Mouse (Mus musculus) hindbrain, embryonic 16.5 days (tissue): ENCODE measurements around the gene Cypt12. TPM values are rescaled to one million over a fixed set of nuclear protein-coding genes. Genes with fewer than 3 reads are reported as not detected.

Experiments used
- ATAC-seq: fragments of 200-750 bp; cut with Nextera tagmentation; 2 replicates; pipeline ENCODE4 v1.8.0; 2017; ENCODE audit warnings: moderate TSS enrichment, moderate library complexity
- H3K27ac ChIP-seq: fragments of 300-500 bp; sonication (generic); 2 replicates; pipeline ENCODE4 v1.5.1; 2014; ENCODE audit warnings: low read depth, mild to moderate bottlenecking, control low read depth, low read length, moderate library complexity
- H3K27me3 ChIP-seq: fragments of 300-500 bp; sonication (generic); replicated peaks from 2 replicates; pipeline ENCODE4 v1.6.1; 2014; ENCODE audit warnings: low read length; ENCODE audit not compliant: control insufficient read depth, insufficient read depth
- H3K36me3 ChIP-seq: fragments of 300-500 bp; sonication (generic); 2 replicates; pipeline ENCODE4 v1.6.1; 2014; ENCODE audit warnings: mild to moderate bottlenecking, low read length, moderate library complexity, mixed read lengths; ENCODE audit not compliant: control insufficient read depth, insufficient read depth
- H3K4me1 ChIP-seq: fragments of 300-500 bp; sonication (generic); 2 replicates; pipeline ENCODE4 v1.6.1; 2014; ENCODE audit warnings: low read depth, low read length; ENCODE audit not compliant: control insufficient read depth, insufficient read depth
- H3K4me2 ChIP-seq: fragments of 300-500 bp; sonication (generic); 2 replicates; pipeline ENCODE4 v1.6.1; 2014; ENCODE audit warnings: mild to moderate bottlenecking, low read length, control low read depth, moderate library complexity
- H3K4me3 ChIP-seq: fragments of 300-500 bp; sonication (generic); 2 replicates; pipeline ENCODE4 v1.5.1; 2014; ENCODE audit warnings: mild to moderate bottlenecking, low read length, control low read depth, moderate library complexity
- H3K9ac ChIP-seq: fragments of 300-500 bp; sonication (generic); 2 replicates; pipeline ENCODE4 v1.6.1; 2014; ENCODE audit warnings: low read depth, mild to moderate bottlenecking, control low read depth, low read length, moderate library complexity
- H3K9me3 ChIP-seq: fragments of 300-500 bp; sonication (generic); 2 replicates; pipeline ENCODE4 v1.6.1; 2014; ENCODE audit warnings: mild to moderate bottlenecking, low read length, moderate library complexity; ENCODE audit not compliant: control insufficient read depth
- WGBS: fragments of 180-500 bp; shearing (Covaris S2); extraction: QIAGEN DNeasy Blood & Tissue Kit; methylation state at CpG from one replicate; pipeline ENCODE4 v1.1.7; 2014; 5-methylcytosine and 5-hydroxymethylcytosine counted together
- polyA plus RNA-seq: library from polyadenylated mRNA; unstranded; fragments of >200 nt; fragmentation: Nextera tagmentation; extraction: Ambion mirVana; gene quantifications from 2 replicates; pipeline ENCODE4 v1.2.1, GENCODE M21; 2015

Gene Cypt12
- polyA plus RNA-seq, result not detected in 2 replicates

GRCm38 (mm10) chr3:17948299-17948698, at the start of gene Cypt12:
Gene Cypt12 (plus strand): TSS chr3:17948410.
- H3K4me3 ChIP-seq, result no peak within 1 kb of the TSS
- 94% methylated on average over 13 of the region's 13 CpGs for WGBS
- no peak for ATAC-seq
- no peak within 1 kb of the TSS for H3K27ac ChIP-seq
- H3K27me3 ChIP-seq, result no peaks in the 10 kb centered on the region
- H3K4me1 ChIP-seq, result no peaks in the 10 kb centered on the region
- H3K36me3 ChIP-seq, result no peaks in the 10 kb centered on the region
- no peak within 1 kb of the TSS for H3K9ac ChIP-seq
- H3K4me2 ChIP-seq, result no peak within 1 kb of the TSS
- H3K9me3 ChIP-seq, result no peaks in the 10 kb centered on the region

GRCm38 (mm10) chr3:17913796-17914195, 34.4 kb upstream of the Cypt12 start:
- Histone ChIP-seq H3K36me3 (no peaks in the 10 kb centered on the region), H3K4me3 (no peak overlapping the region), H3K9me3 (no peaks in the 10 kb centered on the region), H3K9ac (no peak overlapping the region), H3K27me3 (no peaks in the 10 kb centered on the region), H3K4me1 (no peaks in the 10 kb centered on the region), H3K27ac (no peak overlapping the region), H3K4me2 (no peak overlapping the region)
- no peak for ATAC-seq

- Histone ChIP-seq H3K27ac (no peak overlapping the region), H3K36me3 (no peaks in the 10 kb centered on the region), H3K4me2 (no peak overlapping the region), H3K4me3 (no peak overlapping the region), H3K4me1 (no peaks in the 10 kb centered on the region), H3K9ac (no peak overlapping the region), H3K9me3 (no peaks in the 10 kb centered on the region), H3K27me3 (no peaks in the 10 kb centered on the region)
- ATAC-seq, result no peak
- WGBS, result 58% methylated on average over 2 of the region's 2 CpGs
These were observed 8.0 kb upstream of the Cypt12 start for GRCm38 (mm10) chr3:17940206-17940605.
